Mouse (Mus musculus) thymus, adult 2 months (tissue): ENCODE measurements around the gene Aco1.

Experiments
- CTCF ChIP-seq: fragments of 200-500 bp; IDR thresholded peaks from 2 replicates; pipeline ENCODE4 v1.5.1; 2012; ENCODE audit warnings: mild to moderate bottlenecking, control low read depth, low read length, moderate library complexity, borderline replicate concordance; ENCODE audit not compliant: control insufficient read depth, poor library complexity, insufficient read depth; ENCODE audit errors: extremely low read depth
- POLR2A ChIP-seq: fragments of 200-500 bp; IDR thresholded peaks from 2 replicates; pipeline ENCODE4 v1.6.1; 2012; ENCODE audit warnings: mild to moderate bottlenecking, low read length, control low read depth, moderate library complexity; ENCODE audit not compliant: control insufficient read depth, poor library complexity, insufficient read depth; ENCODE audit errors: extremely low read depth

DNA sequence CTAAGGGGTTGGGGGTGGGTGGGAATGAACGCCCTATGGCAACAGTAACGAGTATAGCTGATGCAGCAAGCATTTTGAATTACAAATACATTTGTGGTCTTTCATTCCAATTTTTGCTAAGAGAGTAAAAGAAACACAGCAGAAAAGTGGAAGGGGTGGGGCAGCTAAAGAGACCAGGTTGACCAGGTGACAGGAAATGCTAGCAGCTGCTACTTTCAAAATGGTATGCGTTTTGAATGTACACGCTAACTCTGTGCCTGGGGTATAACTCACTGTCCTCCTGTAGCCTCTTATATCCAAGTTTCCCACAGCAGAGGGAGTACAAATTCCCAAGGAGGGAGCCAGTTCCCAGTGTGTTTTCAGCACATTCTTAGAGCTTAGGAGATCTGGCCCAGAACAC is 93.9 kb downstream of the Aco1 start:
- TF ChIP-seq CTCF, result no peak
- no peak for TF ChIP-seq POLR2A
